Mouse (Mus musculus) cerebellum, adult 2 months (tissue): ENCODE results near the gene Vegfa. TPM values are rescaled to one million over a fixed set of nuclear protein-coding genes. Genes with fewer than 3 reads are reported as not detected.

Experiments
- DNase-seq, 2 experiments: peaks; one replicate each; pipeline ENCODE4 v3.0.0; 2021
- H3K27ac ChIP-seq: fragments of 200-500 bp; 2 replicates; pipeline ENCODE4 v1.5.1; 2012; ENCODE audit warnings: low read length, control low read depth, inconsistent platforms; ENCODE audit not compliant: insufficient read depth
- H3K27me3 ChIP-seq: fragments of 200-500 bp; 2 replicates; pipeline ENCODE4 v1.6.1; 2012; ENCODE audit warnings: inconsistent platforms, mild to moderate bottlenecking, low read length, moderate library complexity; ENCODE audit not compliant: control insufficient read depth, insufficient read depth
- H3K4me1 ChIP-seq: fragments of 200-500 bp; 2 replicates; pipeline ENCODE4 v1.6.1; 2011; ENCODE audit warnings: low read length; ENCODE audit not compliant: control insufficient read depth, insufficient read depth
- H3K4me3 ChIP-seq: fragments of 200-500 bp; replicated peaks from 2 replicates; pipeline ENCODE3; 2011; ENCODE audit warnings: mild to moderate bottlenecking, low read depth, low read length, control low read depth; ENCODE audit not compliant: insufficient read depth
- CTCF ChIP-seq: fragments of 200-500 bp; IDR thresholded peaks from 2 replicates; pipeline ENCODE4 v1.5.1; 2011; ENCODE audit warnings: low read depth, mild to moderate bottlenecking, control low read depth, low read length, moderate library complexity, borderline replicate concordance; ENCODE audit not compliant: insufficient read depth
- POLR2A ChIP-seq: fragments of 200-500 bp; IDR thresholded peaks from 2 replicates; pipeline ENCODE4 v1.6.1; 2011; ENCODE audit warnings: low read length, control low read depth, borderline replicate concordance; ENCODE audit not compliant: insufficient read depth
- WGBS: fragments of 180-500 bp; shearing (Covaris S2); methylation state at CpG from one replicate; pipeline ENCODE4 v1.1.7; 2018; 5-methylcytosine and 5-hydroxymethylcytosine counted together
- polyA plus RNA-seq: library from polyadenylated mRNA; depleted of rRNA; stranded (reverse); fragments of >200 nt; gene quantifications from 2 replicates; pipeline ENCODE4 v1.2.3, GENCODE M21; 2012

Vegfa gene
- polyA plus RNA-seq, 1 experiment, result 195 TPM

DNA sequence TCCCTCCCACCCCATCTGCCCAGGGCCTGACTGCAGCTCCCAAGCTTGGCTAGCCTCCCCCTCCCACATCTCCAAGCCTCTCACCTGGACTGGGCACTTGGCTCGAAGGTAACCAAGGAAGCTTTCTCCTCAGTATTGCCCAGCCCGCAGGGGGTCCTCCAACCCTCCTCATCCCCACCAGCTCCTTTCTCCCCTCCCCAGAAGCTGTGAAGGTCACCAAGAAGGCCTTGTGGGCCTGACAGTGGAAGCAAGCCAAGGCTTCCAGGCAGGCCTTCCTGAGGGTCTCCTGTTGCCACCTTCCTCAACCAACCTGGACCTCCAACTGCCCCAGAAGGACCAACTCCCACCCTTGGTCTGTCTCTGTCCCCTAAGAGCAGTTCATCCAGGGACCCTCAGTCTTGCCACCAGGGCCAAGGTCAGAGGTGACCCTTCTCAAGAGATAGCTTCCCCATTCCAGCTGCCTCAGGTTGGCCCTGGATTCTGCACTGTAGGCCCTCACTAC, 3.1 kb downstream of the Vegfa start:
- H3K4me1 ChIP-seq, result peaks cover 27% of the 10 kb centered on the region
- 42% methylated on average over 2 of the region's 2 CpGs for WGBS
- H3K27me3 ChIP-seq, result no peaks in the 10 kb centered on the region
- DNase-seq, result no peak
- TF ChIP-seq POLR2A, result no peak
- no peak for TF ChIP-seq CTCF
- 0 out of 2 replicates have a peak overlapping the region, but pooled peaks have one; percentile 8 for H3K27ac ChIP-seq
- peak overlapping the region; percentile 83 for H3K4me3 ChIP-seq

DNA sequence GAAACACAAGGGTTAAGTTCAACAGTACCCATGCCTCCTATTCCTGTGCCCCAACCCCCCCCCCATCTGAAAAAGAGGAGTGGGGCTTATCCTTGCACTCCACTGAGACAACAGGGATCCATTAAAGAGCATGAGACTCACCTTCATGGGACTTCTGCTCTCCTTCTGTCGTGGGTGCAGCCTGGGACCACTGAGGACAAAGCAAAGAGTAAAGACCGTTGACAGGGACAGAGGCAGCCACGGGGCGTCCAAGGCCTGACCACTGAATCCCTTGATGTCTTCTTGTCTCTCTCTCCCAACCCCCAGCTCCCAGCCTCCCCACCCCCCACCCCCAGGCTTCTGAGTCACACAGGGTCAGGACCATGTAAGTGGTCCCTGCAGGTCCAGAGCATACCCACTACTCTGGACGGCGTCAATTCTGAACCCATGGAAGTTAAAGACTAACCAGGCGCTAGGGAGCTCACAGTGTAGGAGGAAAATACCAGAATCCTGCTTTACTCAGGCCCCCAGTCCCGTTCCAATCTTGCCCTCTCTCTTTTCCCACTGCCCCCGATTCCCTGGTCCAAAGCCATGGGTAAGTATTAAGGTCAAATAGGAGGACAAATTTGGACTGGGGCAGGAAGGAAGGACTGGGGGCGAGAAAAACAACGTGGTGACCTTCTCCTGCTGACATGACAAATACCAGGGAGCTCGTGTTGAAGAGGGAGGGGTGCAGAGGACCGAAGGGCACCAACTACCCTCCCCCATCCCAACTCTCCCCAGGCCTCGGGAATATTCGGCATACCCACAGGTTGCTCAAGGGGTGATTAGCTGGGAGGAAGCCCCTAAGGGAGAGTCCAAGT, 3.7 kb downstream of the Vegfa start:
- DNase-seq, result no peak
- TF ChIP-seq CTCF (no peak), POLR2A (no peak)
- Histone ChIP-seq H3K27ac (no peak overlapping the region), H3K4me3 (peak overlapping the region; percentile 1), H3K4me1 (peaks cover 31% of the 10 kb centered on the region), H3K27me3 (no peaks in the 10 kb centered on the region)
- WGBS, result 51% methylated on average over 15 of the region's 15 CpGs

DNA sequence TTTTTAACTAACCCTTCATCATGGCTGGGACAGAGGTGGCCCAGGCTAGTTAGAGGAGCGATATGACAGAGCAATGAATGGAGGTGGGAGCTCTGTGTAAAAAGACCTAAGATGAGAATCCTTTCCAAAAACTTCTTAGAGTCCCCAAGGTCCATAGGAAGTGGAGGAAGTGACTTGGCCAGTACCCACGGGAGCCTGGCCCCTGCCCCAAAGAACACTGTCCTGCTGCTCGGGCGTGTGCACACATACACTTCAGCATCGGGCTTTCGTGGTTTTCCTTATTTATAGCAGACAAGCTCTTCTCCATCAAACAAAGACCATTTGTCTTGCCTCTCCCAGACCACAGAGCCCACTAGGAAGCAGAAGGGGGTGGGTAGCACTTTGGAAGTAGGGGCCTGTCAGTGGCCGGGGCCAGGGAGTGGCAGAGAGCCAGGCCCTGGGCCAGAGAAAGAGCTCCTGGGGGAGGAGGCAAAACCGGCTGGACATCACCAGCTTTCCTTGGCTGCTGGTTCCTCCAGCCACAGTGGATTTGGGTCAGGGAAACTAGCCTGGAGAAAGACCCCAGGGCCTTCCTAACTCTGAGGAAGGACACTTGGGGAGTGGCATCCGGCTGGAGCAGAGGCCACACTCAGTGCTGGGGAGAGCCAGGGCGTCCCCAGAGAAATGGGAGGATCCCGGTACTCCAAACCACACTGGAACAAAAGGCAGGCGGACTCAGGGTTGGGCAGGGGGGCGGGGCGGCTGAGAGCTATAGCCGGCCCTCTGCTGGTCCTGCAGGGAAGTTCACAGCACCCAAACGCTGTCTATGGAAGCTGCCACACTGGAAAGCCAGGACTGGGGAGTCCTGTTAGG, 4.9 kb downstream of the Vegfa start:
- DNase-seq, result peak; percentile 56 to 62
- Histone ChIP-seq H3K4me3 (peak overlapping the region; percentile 11), H3K27me3 (no peaks in the 10 kb centered on the region), H3K27ac (no peak overlapping the region), H3K4me1 (peaks cover 42% of the 10 kb centered on the region)
- no peak for TF ChIP-seq POLR2A
- TF ChIP-seq CTCF, result peak; percentile 64
- 22% methylated on average over 16 of the region's 16 CpGs for WGBS

DNA sequence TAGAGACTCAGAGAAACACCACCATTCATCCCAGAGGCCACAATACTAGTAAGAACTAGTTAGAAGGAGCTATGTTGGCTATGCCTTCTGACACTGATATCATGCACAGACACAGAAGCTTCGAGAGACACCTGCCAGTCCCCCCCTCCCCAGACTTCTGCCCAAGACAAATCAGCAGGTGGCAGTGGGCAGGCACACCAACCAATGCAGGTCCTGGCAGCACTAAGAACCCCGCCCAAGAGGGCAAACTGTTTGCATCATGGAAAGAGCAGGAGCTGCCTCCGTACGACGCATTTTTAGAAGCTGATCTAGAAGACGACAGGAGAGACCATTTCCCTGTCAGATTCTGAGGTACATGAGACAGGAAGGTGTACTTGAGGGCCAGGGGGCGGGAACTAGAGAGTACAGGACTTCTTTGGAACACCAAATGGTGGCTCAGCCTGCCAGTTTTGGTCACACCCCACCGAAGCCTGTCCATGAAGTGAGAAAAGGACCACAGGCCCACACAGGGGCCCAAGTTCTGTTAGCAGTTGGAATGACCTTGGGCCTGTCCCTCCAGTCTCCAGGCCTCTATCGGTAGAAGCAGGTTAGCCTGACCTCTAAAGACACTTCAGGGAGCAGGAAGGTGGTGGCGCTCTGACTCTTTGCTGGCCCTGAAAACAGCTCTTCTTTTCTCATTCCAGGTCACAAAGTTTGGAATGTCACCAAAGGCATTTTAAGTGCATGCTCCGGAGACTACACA, 6.1 kb downstream of the Vegfa start:
- Histone ChIP-seq H3K4me3 (no peak overlapping the region), H3K4me1 (peaks cover 43% of the 10 kb centered on the region), H3K27ac (no peak overlapping the region), H3K27me3 (no peaks in the 10 kb centered on the region)
- TF ChIP-seq POLR2A, result no peak
- TF ChIP-seq CTCF, result no peak
- no peak for DNase-seq
- 57% methylated on average over 11 of the region's 11 CpGs for WGBS

DNA sequence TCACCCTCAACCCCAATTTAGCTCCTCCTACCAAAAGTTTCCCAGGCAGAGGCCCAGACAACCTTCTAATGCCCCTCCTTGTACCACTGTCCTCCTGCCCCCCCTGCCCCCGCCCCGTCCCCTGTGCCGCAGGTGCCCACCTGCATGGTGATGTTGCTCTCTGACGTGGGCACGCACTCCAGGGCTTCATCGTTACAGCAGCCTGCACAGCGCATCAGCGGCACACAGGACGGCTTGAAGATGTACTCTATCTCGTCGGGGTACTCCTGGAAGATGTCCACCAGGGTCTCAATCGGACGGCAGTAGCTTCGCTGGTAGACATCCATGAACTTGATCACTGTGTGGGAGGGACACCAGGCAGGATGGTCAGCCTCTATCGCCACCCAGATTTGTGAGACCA, 7.0 kb downstream of the Vegfa start:
- no peaks in the 10 kb centered on the region for H3K27me3 ChIP-seq
- 91% methylated on average over 15 of the region's 15 CpGs for WGBS
- TF ChIP-seq CTCF, result no peak
- TF ChIP-seq POLR2A, result no peak
- peaks cover 46% of the 10 kb centered on the region for H3K4me1 ChIP-seq
- no peak overlapping the region for H3K27ac ChIP-seq
- H3K4me3 ChIP-seq, result no peak overlapping the region
- no peak for DNase-seq

DNA sequence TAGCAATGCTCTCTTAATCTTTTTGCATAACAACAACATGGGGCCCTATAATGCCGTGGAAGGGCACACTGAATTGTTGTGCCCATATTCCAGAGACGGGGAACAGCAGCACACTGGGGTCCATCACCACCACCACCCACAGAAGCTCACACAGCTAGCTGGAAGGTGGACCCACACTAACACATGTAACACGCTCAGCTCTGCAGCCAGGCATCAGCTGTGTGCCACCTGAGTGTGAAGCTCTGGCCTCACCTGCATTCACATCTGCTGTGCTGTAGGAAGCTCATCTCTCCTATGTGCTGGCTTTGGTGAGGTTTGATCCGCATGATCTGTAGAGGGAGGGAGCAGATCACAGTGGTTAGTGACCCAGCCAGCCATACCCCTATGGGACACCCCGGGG, 8.0 kb downstream of the Vegfa start:
- Histone ChIP-seq H3K27me3 (no peaks in the 10 kb centered on the region), H3K4me3 (no peak overlapping the region), H3K4me1 (peaks cover 39% of the 10 kb centered on the region), H3K27ac (no peak overlapping the region)
- WGBS, result 93% methylated on average over 5 of the region's 5 CpGs
- TF ChIP-seq CTCF, result no peak
- no peak for DNase-seq

DNA sequence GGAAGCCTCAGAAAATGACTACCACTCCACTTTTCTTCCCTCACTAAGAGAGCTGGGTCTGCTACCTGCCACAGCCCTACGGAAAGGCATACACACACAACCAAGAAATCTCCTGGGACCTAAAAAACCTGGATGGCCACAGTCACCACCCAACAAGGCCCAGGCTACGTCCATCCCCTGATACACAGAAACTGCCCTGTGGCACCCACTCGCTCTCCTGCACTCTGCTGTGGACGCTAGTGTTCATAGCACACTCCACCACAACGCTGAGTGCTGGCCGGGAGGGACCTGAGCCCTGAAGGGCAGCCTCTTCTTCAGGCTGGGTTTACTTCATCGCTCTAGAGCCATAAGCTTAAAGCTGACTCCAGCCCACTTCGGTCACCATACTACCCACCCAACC, 8.6 kb downstream of the Vegfa start:
- Histone ChIP-seq H3K27ac (no peak overlapping the region), H3K27me3 (no peaks in the 10 kb centered on the region), H3K4me3 (no peak overlapping the region), H3K4me1 (peaks cover 36% of the 10 kb centered on the region)
- WGBS, result 94% methylated on average over 8 of the region's 8 CpGs
- DNase-seq, result no peak
- TF ChIP-seq CTCF (no peak), POLR2A (no peak)
